Mouse (Mus musculus): ENCODE measurements around the gene Abcb6.

Gene Abcb6

DNA sequence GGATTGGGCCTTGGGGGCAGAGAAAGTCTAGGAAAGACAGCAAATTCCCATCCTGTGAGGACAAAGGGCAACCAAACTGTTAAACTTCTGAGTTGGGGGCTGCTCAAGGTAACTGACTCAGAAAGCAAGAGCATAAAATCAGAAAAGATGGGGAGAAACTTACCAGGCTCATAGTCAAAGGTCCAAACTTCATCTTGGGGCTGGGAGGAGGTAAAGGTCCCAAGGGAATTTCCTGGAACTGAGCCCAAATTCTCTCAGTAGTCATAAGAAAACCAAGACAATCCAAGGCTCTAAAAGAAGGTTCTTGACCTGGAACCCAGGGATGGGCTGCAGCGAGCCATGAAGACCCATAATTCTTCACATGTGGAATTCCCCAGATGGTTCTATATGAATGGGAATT is 21.0 kb upstream of the Abcb6 start:
- no peak for DNase-seq (ENCODE audit: low spot score)

DNA sequence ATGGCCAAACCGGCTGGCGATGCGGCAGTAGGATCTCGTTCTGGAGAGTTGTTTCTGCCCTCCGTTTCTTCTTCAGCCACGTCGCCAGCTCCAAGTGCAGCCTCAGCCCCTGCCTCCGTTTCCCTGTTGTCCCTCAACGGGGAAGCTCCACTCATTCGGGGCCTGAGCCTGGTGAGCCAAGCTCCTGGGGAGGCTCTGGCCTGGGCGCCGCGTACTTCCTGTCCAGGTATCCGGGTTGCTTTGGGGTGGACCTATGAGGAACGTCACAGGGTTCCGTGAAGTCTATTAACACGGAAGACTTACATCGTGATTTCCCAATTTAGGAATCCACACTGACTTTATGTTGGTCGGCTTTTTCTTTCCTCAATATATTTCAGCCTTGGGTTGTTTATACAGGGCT is 12.3 kb upstream of the Abcb6 start:
- peak; percentile 61 for DNase-seq (ENCODE audit: low spot score)

DNA sequence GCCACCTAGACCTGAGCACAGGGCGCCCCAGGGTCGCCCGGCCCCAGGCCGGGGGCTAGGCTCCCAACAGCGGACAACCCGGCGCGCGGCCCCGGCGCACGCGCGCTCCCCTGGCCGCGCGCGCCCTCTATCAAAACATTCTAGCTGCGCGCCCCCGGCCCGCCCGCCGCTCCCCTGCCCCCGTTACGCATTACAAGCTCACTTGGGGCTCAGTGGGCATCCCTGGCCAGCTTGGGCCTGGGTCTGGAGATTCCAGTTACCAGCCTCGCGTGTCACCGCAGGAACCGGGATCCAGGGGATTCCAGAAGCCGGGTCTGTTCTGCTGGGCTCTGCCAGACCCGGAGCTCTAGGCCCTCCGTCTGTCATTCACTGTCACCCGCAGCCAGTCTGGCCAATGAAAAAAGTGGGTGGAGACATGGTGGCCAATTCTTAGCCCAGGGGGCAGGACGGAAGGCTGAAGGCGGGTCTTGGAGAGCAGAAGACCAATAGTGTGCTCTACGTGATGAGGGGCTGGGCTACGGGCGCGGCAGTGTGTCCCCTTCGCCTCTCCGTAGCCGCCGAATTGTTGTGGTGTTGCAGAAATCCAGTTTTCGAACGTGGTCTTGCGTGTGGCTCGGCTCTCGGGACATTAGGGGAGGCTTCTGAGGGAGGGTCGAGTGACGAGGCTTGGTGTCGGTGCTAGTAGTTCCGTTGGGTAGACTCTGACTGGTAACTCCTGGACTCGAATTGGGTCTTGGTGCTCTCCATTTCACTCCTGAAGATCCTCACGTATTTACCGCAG is 11.6 kb upstream of the Abcb6 start, which contains the start of the genes Ankzf1 and Atg9a:
TSS of gene Ankzf1 (plus strand) at position 530 of the 781 bp plus-strand sequence.
TSS of gene Atg9a (minus strand) at position 575 of the 781 bp plus-strand sequence.
- peak; percentile 99 for DNase-seq (ENCODE audit: low spot score)

DNA sequence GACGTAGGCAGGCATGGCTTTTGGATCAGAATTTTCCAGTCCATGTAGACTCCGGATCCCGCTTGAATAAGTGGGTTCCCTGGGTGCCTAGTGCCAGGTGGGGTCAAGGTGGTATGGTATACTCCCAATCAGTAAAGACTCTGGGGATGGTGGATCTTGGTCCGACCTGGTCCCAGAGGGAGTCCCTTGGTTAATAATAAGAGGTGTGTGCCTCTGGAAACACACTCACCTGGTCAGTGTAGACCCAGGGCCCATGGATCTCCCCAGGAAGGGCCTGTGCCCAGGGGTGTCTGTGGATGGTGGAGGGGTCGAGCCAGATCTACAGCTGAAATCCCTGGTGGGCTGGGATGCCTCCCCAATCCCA is 11.0 kb upstream of the Abcb6 start:
- DNase-seq (ENCODE audit: low spot score) = no peak

DNA sequence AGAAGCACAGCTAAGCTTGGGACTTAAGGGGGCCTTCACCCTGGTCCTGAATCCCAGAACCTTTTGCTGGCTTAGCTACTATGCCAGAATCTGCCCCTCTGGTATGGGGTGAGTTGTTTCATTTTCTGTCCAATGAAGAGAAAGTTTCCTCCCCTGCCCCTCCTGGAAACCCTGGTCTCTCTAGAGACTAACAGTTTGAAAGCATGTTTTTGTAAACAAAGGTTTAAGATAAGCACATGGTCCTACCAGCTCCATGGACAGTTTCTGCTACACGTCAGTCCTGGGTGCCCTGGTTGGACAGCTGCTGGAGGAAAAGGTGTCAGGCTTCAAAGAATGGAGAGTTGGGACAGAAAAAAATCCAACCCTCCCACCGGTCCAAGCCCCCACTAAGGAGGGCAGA is 10.4 kb upstream of the Abcb6 start:
- no peak for DNase-seq (ENCODE audit: low spot score)

DNA sequence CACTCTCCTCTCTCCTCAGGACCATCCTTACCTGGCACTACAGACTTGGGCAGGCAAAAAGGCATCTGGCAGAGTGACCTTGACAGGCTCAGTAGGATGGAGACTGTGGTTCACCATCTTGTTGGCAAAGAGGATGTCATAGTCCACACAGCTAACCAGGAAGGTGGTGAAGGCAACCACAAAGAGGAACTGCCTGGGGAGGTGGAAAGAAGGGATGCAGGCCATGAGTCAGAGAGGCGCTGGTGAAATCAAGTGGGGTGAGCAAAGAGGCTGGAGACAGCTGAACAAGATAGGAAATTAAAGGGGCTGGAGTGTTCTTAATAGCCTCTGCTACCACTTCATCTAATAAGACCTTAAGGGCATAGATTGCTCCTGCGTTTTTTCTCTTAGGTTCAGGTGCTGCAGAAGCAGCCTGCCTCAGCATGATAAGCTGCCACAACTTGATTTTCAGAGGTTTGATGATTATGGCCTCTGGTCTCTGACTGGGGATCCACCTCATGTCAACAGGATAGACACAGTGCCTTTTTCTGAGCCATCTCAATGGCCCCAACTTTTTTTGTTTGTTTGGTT is 7.8 kb upstream of the Abcb6 start:
- DNase-seq (ENCODE audit: low spot score) = no peak

DNA sequence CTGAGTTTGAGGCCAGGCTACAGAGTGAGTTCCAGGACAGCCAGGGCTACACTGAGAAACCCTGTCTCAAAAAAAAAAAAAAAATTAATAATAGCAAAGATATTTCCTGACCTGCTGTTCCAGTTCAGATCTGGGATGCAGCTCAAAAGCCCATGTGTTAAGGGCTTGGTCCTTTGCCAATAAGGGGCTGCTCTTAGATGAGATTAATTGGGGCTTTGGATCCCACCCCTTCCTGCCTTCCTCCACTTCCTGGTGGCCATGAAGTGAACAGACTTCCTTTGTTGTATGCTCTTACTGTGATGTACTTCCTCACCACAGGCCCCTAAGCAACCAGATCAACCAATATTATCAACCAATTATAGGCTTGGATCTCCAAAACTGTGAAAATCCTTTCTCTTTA is 6.9 kb upstream of the Abcb6 start:
- no peak for DNase-seq (ENCODE audit: low spot score)

DNA sequence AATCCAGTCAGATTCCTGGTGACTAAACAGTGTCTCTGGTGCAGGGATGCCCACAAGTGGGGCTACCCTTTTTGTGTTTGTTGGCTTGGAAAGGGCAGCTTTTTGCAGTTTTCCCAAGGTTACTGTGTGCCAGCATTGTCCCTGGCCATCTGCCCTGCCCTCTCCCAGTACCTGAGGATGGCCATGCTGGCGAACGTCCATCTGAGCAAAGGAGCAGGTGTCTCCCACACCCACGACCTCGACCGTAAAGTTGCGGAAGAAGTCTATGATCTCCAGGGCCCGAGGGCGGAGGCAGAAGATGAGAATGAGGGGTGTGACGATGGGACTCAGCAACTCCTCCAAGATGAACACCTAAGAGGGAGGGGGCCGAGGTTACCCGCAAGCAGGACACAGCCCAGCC is 5.3 kb upstream of the Abcb6 start:
- no peak for DNase-seq (ENCODE audit: low spot score)

DNA sequence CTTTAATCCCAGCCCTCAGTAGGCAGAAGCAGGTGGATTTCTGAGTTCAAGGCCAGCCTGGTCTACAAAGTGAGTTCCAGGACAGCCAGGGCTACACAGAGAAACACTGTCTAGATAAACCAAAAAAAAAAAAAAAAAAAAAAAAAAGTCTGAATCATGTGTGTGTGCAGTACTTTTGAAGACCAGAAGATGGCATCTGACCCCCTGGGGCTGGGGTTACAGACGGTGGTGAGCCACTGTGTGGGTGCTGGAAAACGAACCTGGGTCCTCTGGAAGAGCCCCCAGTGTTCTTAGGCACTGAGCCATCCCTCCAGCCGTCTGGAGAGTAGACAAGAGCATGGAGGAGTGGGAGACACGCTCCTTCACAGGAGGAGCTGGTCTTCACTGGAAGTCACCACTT is 2.0 kb upstream of the Abcb6 start:
- DNase-seq (ENCODE audit: low spot score) = no peak

DNA sequence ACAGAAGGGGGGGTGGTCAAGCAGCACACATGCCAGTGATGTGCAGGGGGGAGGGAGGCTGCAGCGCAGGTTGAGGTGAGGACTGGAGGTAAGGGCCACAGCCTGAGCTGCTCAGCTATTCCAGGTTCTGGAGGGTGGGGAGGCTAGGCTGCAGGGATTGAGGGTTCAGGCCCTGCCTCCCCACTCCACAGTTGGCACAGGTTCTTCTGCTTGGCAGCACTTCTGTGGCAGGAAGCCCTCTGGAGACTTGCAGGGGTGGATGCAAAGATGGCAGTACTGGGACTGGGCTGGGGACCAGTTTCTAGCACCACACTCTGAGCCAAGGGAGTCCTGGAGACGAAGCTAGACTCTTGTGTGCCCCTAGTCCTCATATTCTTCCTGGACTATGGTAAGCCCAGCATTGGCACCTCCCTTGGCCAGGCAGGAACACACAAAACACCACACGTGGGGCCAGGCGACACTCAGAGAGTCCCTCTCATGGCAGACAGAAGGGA is 1.2 kb upstream of the Abcb6 start:
- no peak for DNase-seq (ENCODE audit: low spot score)

DNA sequence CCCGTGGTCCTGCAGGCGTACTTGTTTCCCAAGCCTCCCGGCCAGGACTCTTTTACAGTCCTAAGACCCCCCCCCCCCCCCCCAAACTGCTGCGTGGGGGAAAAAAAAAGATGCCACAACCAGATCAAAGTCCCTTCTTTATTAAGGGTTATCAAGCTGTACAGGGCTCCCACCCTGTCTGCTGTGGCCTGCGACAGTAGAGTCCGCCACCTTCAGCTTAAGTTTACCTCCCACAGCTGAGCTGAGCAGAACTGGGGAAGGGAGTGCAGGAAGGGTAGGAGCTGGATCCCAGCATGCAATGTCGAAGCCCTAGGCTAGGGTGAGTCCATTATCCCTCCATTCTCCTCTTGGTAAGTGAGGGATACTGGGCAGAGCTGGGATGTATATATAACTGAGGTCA is 549 bp upstream of the Abcb6 start:
- no peak for DNase-seq (ENCODE audit: low spot score)

DNA sequence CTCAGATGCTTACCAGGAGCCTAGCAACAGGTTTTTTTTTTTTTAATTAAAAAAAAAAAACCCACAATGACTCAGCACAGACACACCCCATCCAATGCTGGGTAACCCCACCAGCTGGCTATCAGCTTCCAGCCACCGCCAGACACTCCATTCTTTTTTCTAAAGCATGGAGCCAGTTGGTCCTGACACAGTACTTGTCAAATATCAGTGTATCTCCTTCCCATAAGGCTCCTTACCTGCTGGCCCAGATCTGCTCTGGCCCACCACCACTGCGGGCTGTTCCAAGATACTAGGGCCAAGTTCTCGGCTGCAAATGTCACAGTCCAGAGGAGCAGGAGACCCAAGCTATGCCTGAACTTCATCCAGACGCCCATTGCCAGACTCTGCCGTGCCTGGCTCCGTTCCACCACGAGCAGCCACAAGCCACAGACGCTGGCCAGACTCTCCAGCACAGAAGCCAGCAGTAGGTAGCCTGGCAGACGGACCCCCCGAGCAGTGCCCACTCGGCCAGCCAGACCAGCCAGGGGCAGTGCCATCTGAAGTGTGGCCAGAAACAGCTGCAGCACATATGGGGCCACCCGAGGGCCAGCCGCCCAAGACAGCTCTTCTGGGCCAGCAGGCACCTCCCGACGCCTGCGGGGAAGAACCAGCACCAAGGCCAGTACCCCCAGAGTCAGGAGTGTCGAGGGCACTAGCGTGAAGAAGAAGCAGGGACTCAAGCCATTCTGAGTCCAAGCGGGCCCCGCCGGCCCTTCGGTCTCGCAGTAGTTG is 673 bp downstream of the Abcb6 start:
- DNase-seq (ENCODE audit: low spot score) = no peak

DNA sequence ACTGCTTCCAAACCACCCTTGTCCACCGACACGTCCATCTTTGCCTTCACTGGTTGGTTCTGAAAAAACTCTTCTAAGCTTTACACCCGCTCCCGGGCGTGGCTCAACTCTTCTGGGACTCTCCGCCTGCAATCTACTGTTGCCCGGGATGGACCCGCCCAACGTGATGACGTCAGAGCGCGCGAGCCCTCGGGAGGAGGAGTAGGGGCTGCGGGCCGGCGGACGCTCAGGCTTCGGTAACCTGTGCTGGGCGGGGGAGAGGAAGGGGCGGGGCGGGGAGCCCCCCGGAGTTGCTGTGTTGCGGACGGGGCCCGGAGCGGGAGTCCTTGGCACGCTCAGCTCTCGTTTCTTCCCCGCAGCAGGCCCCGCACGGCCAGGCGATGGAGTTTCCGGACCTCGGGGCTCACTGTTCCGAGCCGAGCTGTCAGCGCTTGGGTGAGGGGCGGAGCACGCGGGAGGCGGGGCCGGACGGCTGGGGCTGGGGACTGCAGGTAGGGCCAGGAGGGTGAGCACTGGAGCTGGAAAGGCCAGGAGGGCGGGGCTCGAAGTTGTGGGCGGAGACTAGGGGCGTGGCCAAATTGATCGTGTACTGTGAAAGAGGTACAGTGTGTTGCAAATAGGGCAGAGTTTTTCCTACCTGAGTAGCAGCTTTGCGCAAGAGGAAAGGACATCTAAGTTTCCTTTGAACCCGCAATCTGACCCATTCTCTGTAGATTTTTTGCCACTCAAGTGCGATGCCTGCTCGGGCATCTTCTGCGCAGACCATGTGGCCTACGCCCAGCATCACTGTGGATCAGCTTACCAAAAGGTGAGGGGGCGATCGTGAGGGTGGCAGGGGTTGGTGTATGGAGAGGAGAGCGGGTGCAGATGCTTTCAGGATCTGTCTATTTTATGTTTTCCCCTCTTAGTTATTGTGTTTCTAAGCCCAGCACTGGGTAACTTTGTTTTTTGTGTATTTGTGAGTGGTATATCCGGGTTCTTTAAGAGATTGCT is 11.4 kb downstream of the Abcb6 start, which contains the start of gene Zfand2b:
TSS of gene Zfand2b (plus strand) at position 175 of the 993 bp plus-strand sequence.
- DNase-seq (ENCODE audit: low spot score) = peak; percentile 99

DNA sequence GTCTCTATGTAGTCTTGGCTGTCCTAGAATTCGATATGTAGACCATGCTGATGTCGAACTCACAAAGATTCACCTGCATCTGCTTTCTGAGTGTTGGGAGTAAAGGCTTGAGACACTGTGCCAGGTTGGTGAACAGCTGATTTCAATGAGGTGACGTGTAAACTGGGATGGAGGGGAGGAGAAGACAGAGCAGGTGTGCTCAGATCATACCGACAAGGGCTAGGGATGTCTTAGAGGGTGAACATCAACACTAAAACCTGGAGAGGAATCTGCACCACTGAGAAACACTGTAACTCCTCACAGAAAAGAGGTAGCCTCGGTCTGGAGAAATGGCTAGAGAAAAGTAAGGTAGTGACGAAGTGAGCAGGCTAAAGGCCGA is 12.1 kb downstream of the Abcb6 start:
- DNase-seq (ENCODE audit: low spot score) = no peak

DNA sequence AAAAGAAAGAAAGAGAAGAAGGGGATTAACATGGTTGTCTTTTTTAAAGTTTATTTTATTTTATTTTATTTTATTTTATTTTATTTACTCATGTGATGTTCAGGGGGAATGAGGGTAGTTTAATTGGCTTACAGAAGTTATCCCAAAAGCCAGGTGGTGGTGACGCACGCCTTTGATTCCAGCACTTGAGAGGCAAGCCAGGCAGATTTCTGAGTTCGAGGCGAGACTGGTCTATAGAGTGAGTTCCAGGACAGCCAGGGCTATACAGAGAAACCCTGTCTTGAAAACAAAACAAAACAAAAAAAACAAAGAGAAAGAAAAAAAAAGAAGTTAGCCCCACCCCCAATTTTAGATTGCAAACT is 20.0 kb downstream of the Abcb6 start:
- DNase-seq (ENCODE audit: low spot score) = no peak

DNA sequence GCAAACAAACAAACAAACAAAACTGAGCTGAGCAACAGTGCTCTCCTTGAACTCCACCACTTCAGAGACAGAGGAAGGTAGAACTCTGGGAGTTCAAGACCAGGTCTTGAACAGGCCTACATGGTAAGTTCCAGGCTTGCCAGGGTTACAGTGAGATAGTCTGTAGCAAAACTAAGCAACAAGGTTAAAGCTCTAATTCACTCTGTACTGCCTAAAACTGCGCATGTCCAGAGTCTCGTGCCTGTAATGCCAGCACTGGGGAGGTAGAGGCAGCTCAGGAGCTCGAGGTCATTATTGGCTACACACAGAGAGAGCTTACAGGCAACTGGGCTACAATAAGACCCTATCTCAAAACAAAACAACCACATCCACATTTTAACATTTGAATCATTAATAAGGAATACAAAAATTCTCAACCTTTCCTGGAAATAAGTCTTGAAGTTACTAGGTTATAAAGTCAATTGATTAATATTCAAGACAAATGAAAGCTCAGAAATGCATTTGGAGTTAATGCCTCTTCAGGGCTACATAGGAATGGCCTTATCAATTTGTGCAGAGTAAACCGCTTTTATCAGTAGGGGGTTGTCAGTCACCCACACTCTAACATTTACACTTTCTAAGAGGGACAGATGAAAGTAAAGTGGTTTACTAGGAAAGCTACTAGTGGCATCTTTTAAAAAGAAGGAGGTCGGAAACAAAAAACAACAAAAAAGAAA is 20.5 kb downstream of the Abcb6 start:
- DNase-seq (ENCODE audit: low spot score) = no peak

DNA sequence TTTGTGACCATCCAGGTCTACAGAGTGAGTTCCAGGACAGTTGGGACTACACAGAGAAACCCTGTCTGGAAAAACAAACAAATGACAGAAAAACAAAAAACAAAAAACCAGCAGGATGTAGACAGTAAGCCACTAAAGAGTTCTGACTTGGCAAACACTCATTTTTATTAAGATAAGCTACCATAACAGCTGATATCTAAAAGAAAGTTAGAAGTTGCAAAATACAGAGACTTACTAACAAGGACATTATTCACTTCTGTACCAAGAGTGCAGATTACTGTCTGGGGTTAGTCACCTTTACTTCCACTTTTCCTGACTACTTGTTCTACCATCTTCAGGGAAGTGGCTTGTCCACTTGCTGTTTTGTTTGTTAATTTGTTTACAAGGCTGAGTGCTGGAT is 21.2 kb downstream of the Abcb6 start:
- DNase-seq (ENCODE audit: low spot score) = no peak

DNA sequence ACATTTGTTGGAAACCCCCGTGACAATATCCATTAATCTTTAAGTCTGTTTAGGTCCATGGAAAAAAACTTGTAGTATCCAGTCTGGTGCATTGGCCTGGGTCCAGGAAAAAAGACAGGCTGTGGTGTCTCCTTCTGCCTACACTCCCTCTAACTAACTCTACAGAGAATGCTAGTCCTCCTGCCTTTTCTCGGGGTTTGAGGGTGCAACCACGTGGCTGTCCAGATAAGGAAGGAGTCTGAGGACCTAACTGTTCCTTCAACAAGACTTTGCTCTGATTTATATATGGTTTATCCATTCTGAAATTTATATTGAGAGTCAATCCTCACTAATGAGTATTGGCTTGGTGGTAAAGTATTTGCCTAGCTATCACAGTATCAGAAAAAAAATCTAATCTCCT is 24.4 kb downstream of the Abcb6 start:
- no peak for DNase-seq (ENCODE audit: low spot score)

DNA sequence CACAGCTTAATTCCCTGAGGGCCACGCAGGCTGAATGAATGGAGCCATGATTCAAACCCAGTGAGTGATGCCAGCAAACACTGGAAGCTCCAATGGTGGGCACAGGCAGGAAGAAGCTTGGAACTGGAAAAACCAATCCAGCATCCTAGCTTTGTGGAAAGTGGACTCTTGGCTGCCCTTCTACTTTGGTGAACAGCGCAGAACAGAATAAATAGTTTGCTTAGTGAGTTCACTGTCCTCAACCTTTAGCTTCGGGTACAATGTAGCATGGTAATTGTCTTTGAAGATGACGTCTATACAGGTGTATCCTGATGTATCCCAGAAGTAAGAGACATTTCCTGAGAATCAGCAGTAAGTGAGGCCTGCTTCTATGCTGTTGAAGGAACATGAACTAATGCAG is 31.5 kb downstream of the Abcb6 start:
- DNase-seq (ENCODE audit: low spot score) = no peak

DNA sequence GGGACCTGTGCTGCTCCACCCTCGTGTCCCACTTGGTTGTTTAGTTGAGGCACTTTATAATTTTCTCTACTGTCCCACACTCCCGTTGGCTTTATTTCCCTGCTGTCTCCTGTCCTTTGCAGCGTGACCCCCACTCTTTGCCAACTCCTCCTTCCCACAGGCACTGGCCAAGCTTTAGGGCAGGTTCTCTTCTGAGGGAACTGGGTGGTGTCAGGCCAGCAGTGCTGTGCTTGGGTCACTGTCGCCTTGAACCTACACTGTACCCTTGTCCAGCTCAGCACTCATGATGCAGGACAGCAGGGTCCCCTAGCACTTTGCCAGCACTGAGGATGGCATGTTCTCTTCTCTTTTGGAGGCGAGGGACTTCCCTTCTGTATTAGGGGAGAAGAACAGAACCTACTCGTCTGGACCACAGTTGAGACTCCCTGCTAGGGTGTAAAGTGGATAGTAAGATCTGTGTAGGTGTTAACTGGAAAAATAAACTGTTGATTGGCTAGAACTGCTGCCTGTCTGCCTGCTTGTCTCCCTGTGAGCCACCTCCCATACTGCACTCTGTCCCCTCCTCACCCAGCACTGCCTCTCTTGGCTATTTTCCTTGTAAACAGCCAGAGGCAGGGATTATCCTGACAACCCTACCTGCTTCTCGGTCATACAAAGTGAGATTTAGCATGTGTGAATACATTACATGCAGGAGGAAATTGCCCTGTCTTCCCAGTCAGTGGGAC is 32.6 kb downstream of the Abcb6 start:
- DNase-seq (ENCODE audit: low spot score) = no peak
